Mouse (Mus musculus): ENCODE measurements around the gene Traf3. TPM values are rescaled to one million over a fixed set of nuclear protein-coding genes. Genes with fewer than 3 reads are reported as not detected.

Gene Traf3
- polyA plus RNA-seq, 1 experiment from 2014 or later: 6.0 TPM

- Histone ChIP-seq H3K27ac (replicated peaks in 1 of 2; ENCODE audit: control insufficient read depth in 1 of 2, insufficient read depth in 1 of 2, low read depth in 2 of 2, low read length in 2 of 2) (no peak overlapping the region), H3K27me3 (ENCODE audit: control insufficient read depth, insufficient read depth, low read length) (no peaks in the 10 kb centered on the region), H3K36me3 (ENCODE audit: control insufficient read depth, insufficient read depth, low read length) (no peaks in the 10 kb centered on the region), H3K4me3 (ENCODE audit: control insufficient read depth in 1 of 2, insufficient read depth in 1 of 2, low read depth in 1 of 2, low read length in 2 of 2) (no peak overlapping the region), H3K9ac (ENCODE audit: low read length) (no peak overlapping the region), H3K4me2 (ENCODE audit: low read length) (no peak overlapping the region), H3K4me1 (ENCODE audit: control insufficient read depth in 2 of 2, insufficient read depth in 2 of 2, low read length in 2 of 2) (peaks cover 13 to 14% of the 10 kb centered on the region in 2 experiments), H3K9me3 (ENCODE audit: control insufficient read depth, low read length) (no peaks in the 10 kb centered on the region)
- ATAC-seq (ENCODE audit: insufficient number of reproducible peaks, insufficient read depth, low FRiP score, low read depth): no peak
- 60% methylated on average over 17 of the region's 17 CpGs for WGBS
These were observed 16.5 kb upstream of the Traf3 start for GRCm38 (mm10) chr12:111149495-111150235.

- H3K27ac ChIP-seq (replicated peaks in 1 of 2; ENCODE audit: control insufficient read depth in 1 of 2, insufficient read depth in 1 of 2, low read depth in 2 of 2, low read length in 2 of 2): no peak overlapping the region
- no peaks in the 10 kb centered on the region for H3K36me3 ChIP-seq (ENCODE audit: control insufficient read depth, insufficient read depth, low read length)
- H3K4me1 ChIP-seq (ENCODE audit: control insufficient read depth in 2 of 2, insufficient read depth in 2 of 2, low read length in 2 of 2): peaks cover 8 to 12% of the 10 kb centered on the region in 2 experiments
- no peaks in the 10 kb centered on the region for H3K27me3 ChIP-seq (ENCODE audit: control insufficient read depth, insufficient read depth, low read length)
- no peak for ATAC-seq (ENCODE audit: insufficient number of reproducible peaks, insufficient read depth, low FRiP score, low read depth)
- H3K4me2 ChIP-seq (ENCODE audit: low read length): no peak overlapping the region
- no peaks in the 10 kb centered on the region for H3K9me3 ChIP-seq (ENCODE audit: control insufficient read depth, low read length)
- WGBS: 9% methylated on average over 6 of the region's 6 CpGs
- no peak overlapping the region for H3K4me3 ChIP-seq (ENCODE audit: control insufficient read depth in 1 of 2, insufficient read depth in 1 of 2, low read depth in 1 of 2, low read length in 2 of 2)
- H3K9ac ChIP-seq (ENCODE audit: low read length): no peak overlapping the region
These were observed 16.0 kb upstream of the Traf3 start for GRCm38 (mm10) chr12:111150236-111150596.

GRCm38 (mm10) chr12:111151422-111152156, 14.6 kb upstream of the Traf3 start:
- H3K4me2 ChIP-seq (ENCODE audit: low read length): no peak overlapping the region
- ATAC-seq (ENCODE audit: insufficient number of reproducible peaks, insufficient read depth, low FRiP score, low read depth): no peak
- H3K36me3 ChIP-seq (ENCODE audit: control insufficient read depth, insufficient read depth, low read length): no peaks in the 10 kb centered on the region
- peaks cover 6 to 8% of the 10 kb centered on the region in 2 experiments; a peak in 2 of 4 replicates for H3K4me1 ChIP-seq (ENCODE audit: control insufficient read depth in 2 of 2, insufficient read depth in 2 of 2, low read length in 2 of 2)
- no peaks in the 10 kb centered on the region for H3K9me3 ChIP-seq (ENCODE audit: control insufficient read depth, low read length)
- H3K27me3 ChIP-seq (ENCODE audit: control insufficient read depth, insufficient read depth, low read length): no peaks in the 10 kb centered on the region
- 76% methylated on average over 5 of the region's 5 CpGs for WGBS
- H3K9ac ChIP-seq (ENCODE audit: low read length): no peak overlapping the region
- no peak overlapping the region for H3K27ac ChIP-seq (replicated peaks in 1 of 2; ENCODE audit: control insufficient read depth in 1 of 2, insufficient read depth in 1 of 2, low read depth in 2 of 2, low read length in 2 of 2)
- no peak overlapping the region for H3K4me3 ChIP-seq (ENCODE audit: control insufficient read depth in 1 of 2, insufficient read depth in 1 of 2, low read depth in 1 of 2, low read length in 2 of 2)

- Histone ChIP-seq H3K36me3 (ENCODE audit: control insufficient read depth, insufficient read depth, low read length) (no peaks in the 10 kb centered on the region), H3K9ac (ENCODE audit: low read length) (no peak overlapping the region), H3K27me3 (ENCODE audit: control insufficient read depth, insufficient read depth, low read length) (no peaks in the 10 kb centered on the region), H3K4me2 (ENCODE audit: low read length) (no peak overlapping the region), H3K4me3 (ENCODE audit: control insufficient read depth in 1 of 2, insufficient read depth in 1 of 2, low read depth in 1 of 2, low read length in 2 of 2) (no peak overlapping the region), H3K4me1 (ENCODE audit: control insufficient read depth in 2 of 2, insufficient read depth in 2 of 2, low read length in 2 of 2) (peaks cover 6 to 8% of the 10 kb centered on the region in 2 experiments; a peak in 2 of 4 replicates), H3K27ac (replicated peaks in 1 of 2; ENCODE audit: control insufficient read depth in 1 of 2, insufficient read depth in 1 of 2, low read depth in 2 of 2, low read length in 2 of 2) (no peak overlapping the region), H3K9me3 (ENCODE audit: control insufficient read depth, low read length) (no peaks in the 10 kb centered on the region)
- 83% methylated on average over 6 of the region's 6 CpGs for WGBS
- ATAC-seq (ENCODE audit: insufficient number of reproducible peaks, insufficient read depth, low FRiP score, low read depth): no peak
These were observed 13.6 kb upstream of the Traf3 start for GRCm38 (mm10) chr12:111152579-111152978.

GRCm38 (mm10) chr12:111152981-111153710, 13.0 kb upstream of the Traf3 start:
- no peaks in the 10 kb centered on the region for H3K27me3 ChIP-seq (ENCODE audit: control insufficient read depth, insufficient read depth, low read length)
- H3K4me1 ChIP-seq (ENCODE audit: control insufficient read depth in 2 of 2, insufficient read depth in 2 of 2, low read length in 2 of 2): peaks cover 6 to 8% of the 10 kb centered on the region in 2 experiments; a peak in 2 of 4 replicates
- H3K4me2 ChIP-seq (ENCODE audit: low read length): no peak overlapping the region
- WGBS: 66% methylated on average over 7 of the region's 7 CpGs
- H3K27ac ChIP-seq (replicated peaks in 1 of 2; ENCODE audit: control insufficient read depth in 1 of 2, insufficient read depth in 1 of 2, low read depth in 2 of 2, low read length in 2 of 2): no peak overlapping the region
- H3K4me3 ChIP-seq (ENCODE audit: control insufficient read depth in 1 of 2, insufficient read depth in 1 of 2, low read depth in 1 of 2, low read length in 2 of 2): no peak overlapping the region
- no peak overlapping the region for H3K9ac ChIP-seq (ENCODE audit: low read length)
- ATAC-seq (ENCODE audit: insufficient number of reproducible peaks, insufficient read depth, low FRiP score, low read depth): no peak
- H3K9me3 ChIP-seq (ENCODE audit: control insufficient read depth, low read length): no peaks in the 10 kb centered on the region
- no peaks in the 10 kb centered on the region for H3K36me3 ChIP-seq (ENCODE audit: control insufficient read depth, insufficient read depth, low read length)

DNA sequence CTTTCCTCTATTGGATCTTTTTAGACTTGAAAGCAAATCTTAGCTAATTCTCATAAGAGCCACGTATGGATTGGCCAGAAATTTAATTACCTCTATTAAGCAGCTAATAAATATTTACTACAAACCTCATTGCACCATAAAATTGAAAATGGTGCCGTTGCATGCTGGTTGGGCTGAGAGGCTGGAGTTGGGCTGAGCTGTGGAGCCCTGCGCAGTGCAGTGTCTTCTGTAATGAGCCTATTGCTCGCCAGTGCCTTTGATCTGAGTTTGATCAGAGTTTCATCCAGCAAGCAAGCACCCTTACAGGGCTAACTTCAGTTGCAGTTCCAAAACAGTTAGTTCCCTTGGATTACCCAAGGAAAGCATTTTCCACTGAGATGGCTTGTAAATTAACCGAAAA, 12.2 kb upstream of the Traf3 start:
- no peak overlapping the region for H3K4me2 ChIP-seq (ENCODE audit: low read length)
- no peak for ATAC-seq (ENCODE audit: insufficient number of reproducible peaks, insufficient read depth, low FRiP score, low read depth)
- no peaks in the 10 kb centered on the region for H3K36me3 ChIP-seq (ENCODE audit: control insufficient read depth, insufficient read depth, low read length)
- no peak overlapping the region for H3K4me3 ChIP-seq (ENCODE audit: control insufficient read depth in 1 of 2, insufficient read depth in 1 of 2, low read depth in 1 of 2, low read length in 2 of 2)
- 82% methylated on average over 5 of the region's 5 CpGs for WGBS
- no peaks in the 10 kb centered on the region for H3K9me3 ChIP-seq (ENCODE audit: control insufficient read depth, low read length)
- no peaks in the 10 kb centered on the region for H3K27me3 ChIP-seq (ENCODE audit: control insufficient read depth, insufficient read depth, low read length)
- H3K9ac ChIP-seq (ENCODE audit: low read length): no peak overlapping the region
- no peak overlapping the region for H3K27ac ChIP-seq (replicated peaks in 1 of 2; ENCODE audit: control insufficient read depth in 1 of 2, insufficient read depth in 1 of 2, low read depth in 2 of 2, low read length in 2 of 2)
- H3K4me1 ChIP-seq (ENCODE audit: control insufficient read depth in 2 of 2, insufficient read depth in 2 of 2, low read length in 2 of 2): peaks cover 6% of the 10 kb centered on the region in 2 experiments; a peak in 2 of 4 replicates

DNA sequence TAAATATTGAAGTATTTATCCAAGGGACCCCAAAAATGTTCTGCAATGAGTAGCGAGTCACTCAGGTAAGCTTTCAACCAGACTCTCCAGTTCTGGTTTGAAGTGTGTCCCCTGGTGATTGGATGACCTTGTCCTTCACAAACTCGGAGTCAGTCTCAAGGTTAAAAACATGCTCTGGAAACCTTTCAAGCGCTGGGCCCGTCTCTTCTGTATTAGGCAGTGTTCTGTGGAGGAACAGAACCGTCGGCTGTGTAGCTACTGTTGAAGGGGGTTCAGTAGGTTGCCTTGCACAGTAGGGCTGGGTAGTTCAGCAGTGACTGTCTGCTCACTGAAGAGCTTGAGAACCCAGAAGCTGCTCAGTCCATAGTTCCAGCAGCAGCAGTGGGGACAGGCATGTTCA, 11.5 kb upstream of the Traf3 start:
- Histone ChIP-seq H3K36me3 (ENCODE audit: control insufficient read depth, insufficient read depth, low read length) (no peaks in the 10 kb centered on the region), H3K4me1 (ENCODE audit: control insufficient read depth in 2 of 2, insufficient read depth in 2 of 2, low read length in 2 of 2) (peaks cover 6% of the 10 kb centered on the region in 2 experiments; a peak in 3 of 4 replicates), H3K9ac (ENCODE audit: low read length) (no peak overlapping the region), H3K27me3 (ENCODE audit: control insufficient read depth, insufficient read depth, low read length) (no peaks in the 10 kb centered on the region), H3K9me3 (ENCODE audit: control insufficient read depth, low read length) (no peaks in the 10 kb centered on the region), H3K4me2 (ENCODE audit: low read length) (no peak overlapping the region), H3K27ac (replicated peaks in 1 of 2; ENCODE audit: control insufficient read depth in 1 of 2, insufficient read depth in 1 of 2, low read depth in 2 of 2, low read length in 2 of 2) (no peak overlapping the region), H3K4me3 (ENCODE audit: control insufficient read depth in 1 of 2, insufficient read depth in 1 of 2, low read depth in 1 of 2, low read length in 2 of 2) (no peak overlapping the region)
- 43% methylated on average over 6 of the region's 6 CpGs for WGBS
- ATAC-seq (ENCODE audit: insufficient number of reproducible peaks, insufficient read depth, low FRiP score, low read depth): no peak

Data from heart, embryonic 14.5 days (tissue).